Mouse (Mus musculus) cerebellum, adult (tissue): ENCODE data around the gene Ogt.

Source experiments
- ATAC-seq: cut with Nextera tagmentation; 2 replicates; pipeline ENCODE4 v1.9.2; 2017; ENCODE audit warnings: mild to moderate bottlenecking, moderate library complexity, mixed read lengths; ENCODE audit not compliant: insufficient number of reproducible peaks, low FRiP score, low TSS enrichment

Gene Ogt

DNA sequence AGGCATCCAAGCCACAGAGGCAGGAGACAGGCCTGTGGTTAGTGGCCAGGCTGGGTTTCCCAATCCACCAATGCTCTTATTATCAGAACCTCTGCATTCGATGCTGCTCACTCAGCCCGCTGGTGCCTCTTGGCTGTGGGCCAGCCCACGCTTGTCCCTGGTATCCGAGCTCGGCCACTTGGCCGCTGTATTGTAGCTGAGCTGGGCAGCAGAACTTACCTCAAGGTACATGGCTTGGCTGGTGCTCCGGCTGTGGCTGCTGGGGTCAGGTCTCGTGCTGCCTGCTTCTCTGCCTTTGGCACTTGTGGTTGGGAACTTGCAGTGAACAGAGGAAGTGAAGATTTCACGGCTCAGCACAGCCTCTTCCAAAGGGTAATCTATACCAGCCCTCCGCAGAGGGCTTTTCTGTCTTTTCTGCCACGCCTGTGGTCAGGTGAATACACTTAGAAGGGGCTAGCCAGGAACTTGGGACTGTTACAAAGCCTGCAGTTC, 94.0 kb downstream of the Ogt start, which contains the start of gene Cxcr3:
Gene Cxcr3 (minus strand): TSS at position 442 of the 492 bp plus-strand sequence.
- ATAC-seq, result no peak
